Mouse (Mus musculus) brain, adult 2 months (tissue): ENCODE measurements at regions not wholly inside any gene's neighbourhood (a gene's known extent, or its start where the extent isn't known, plus 50 kb on each side); places are given as distances from the start of the nearest gene placed in this dataset.
"Not testable (repeated sequence)": the region's sequence is repeated elsewhere in the genome, so short reads cannot be mapped to it uniquely, and the experiment has no call there.

Experiments
- DNase-seq: peaks from one replicate; pipeline ENCODE4 v3.0.0; 2011; ENCODE audit warnings: low read depth, low spot score

DNA sequence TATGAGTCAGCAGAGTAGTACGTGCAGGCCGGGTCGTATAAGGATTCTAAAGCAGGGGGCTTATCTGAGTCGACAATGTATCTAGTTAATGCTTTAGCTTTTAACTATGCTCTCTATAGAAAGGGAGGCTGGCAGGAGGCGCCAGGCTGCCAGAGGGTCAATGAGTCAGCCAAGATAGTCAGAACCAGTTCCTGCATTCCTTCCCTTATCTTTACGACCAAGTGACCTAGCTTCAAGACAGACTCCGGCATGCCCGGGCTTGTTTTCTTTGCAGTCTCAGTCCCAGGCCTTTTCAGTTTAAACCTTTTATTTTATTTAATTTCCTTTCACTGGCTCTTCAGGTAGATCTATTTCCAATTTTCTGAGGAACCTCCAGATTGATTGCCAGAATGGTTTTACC lies 374.0 kb upstream of the Nrxn1 start:
- DNase-seq = no peak

DNA sequence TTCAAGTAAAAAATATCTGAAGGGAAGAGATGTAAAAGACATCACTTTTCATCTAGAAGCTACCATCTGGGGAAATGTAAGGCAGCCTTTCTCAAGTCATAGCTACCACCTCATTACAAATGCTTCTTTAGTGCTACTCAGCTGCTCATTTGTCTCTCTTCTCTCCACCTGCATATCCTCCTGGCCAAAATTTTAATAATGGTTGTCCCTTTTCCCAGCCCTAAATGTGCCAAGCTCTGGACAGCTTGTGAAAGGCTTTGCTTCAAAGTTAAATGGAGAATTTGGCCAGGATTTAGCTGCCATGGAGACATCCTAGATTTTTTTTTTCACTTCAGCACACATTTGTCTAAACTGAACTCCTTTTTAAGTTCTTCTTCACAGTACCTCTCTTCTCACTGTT lies 358.8 kb upstream of the Nrxn1 start:
- peak; percentile 59 for DNase-seq

DNA sequence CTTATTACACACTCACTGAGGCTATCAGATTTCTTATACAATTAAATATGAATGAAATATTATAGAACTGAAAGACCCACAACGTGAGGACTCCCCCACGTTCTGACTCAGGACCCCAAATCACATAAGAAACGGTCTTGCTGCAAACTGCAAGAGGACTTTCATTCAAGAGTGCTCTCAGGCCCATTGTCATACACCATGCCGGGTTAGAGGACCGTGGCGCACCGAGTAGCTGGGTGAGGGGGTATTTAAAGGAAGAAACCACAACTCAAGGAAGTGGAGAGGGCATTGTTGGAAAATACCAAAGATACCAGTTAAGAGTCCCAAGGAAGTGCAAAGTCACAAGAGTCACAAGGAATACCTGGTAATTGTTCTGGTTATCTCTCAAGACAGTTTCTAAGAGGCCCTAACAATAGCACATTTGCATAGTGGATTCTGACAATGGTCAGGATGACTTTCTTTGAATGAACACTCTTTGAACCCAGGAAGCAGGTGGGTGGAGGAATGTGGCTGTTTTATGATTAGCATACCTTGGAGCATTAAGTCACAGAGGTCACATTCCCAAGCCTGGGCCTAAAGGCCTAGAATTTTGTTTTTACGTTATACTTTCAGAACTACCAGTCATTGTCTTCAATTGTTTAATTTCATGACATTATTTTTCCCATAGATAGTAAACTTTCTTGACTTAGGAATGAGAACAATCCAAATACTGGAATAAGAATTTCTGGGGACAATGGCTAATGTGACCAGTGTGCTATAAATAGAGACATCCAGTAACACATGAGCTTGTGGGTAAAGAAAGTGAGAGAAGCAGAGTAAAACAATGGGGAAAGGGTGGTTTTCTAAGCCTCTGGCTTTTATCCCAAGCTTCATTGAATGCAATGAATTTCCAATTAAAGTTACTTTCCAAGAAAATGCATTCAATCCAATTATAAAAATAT lies 339.2 kb upstream of the Nrxn1 start:
- not testable (repeated sequence) for DNase-seq

GRCm38 (mm10) chr17:91430351-91430750 lies 337.5 kb upstream of the Nrxn1 start:
- DNase-seq = no peak

DNA sequence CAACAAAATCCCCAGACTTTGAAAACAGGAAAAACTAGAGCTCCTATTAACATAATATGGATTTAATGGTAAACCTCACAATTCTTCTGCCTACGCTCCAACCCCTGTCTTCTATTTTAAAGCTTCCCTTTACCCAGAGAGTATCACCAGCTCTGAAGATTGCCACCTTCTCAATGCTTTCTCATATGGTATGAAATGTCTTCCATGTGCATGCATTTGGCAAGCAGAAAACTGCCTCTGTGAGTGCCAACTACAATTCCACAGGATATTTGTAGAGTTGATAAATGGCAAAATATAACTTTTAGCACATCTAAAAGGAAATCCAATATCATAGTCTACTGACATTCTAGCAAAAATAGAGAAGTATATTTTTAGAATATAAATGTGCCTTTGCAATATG lies 332.2 kb upstream of the Nrxn1 start:
- peak; percentile 74 for DNase-seq

DNA sequence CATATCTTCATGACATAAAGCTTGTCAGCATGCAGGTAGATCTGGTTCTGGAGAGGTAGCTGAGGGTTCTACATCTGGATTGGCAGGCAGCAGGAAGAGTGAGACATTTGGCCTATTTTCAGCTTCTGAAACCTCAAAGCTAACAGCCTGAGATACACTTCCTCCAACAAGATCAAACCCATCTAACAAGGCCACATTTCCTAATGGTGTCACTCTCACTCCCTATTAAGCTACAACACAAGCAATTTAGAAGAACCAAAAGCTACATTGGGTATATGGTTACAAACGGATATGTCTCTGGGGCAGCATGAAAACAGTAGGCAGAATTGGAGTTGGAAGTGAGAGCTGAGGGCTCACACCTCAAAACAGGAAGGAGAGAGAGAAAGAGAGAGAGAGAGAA lies 325.7 kb upstream of the Nrxn1 start:
- DNase-seq = no peak

- DNase-seq = no peak
Observed at GRCm38 (mm10) chr17:91390969-91391764, 298.3 kb upstream of the Nrxn1 start.

DNA sequence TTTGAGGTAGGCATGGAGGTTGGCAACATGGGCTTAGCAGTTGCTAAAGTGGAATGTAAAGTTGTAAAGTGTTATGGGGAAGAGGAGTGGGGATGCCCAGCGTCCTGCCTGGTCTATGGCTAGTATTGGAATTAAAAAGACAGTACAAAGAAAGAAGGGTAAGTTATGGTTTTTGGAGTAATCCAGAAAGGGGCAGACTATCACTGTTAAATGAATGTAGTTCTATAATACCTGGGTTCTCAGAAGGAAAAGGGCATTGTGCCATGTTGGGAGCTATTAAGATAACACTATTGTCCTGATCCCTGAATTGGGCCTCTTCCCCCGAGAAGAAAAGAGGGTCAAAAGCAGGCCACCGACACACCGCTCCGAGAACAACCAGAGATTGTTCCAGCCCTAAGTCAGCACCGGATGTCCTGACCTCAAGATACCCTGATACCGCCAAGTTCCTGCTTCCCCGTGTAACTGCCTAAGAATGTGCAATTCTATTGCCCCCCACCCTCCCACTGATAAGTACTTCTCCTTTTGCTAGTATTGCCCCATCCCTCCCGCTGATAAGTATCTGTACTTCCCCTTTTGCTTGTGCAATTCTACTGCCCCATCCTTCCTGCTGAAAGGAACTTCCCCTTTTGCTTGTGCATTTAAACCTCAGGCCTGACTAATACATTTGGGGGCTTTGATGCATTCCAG lies 297.2 kb upstream of the Nrxn1 start:
- DNase-seq = not testable (repeated sequence)

- DNase-seq = no peak
Observed at GRCm38 (mm10) chr17:91388521-91388920, 295.6 kb upstream of the Nrxn1 start.

DNA sequence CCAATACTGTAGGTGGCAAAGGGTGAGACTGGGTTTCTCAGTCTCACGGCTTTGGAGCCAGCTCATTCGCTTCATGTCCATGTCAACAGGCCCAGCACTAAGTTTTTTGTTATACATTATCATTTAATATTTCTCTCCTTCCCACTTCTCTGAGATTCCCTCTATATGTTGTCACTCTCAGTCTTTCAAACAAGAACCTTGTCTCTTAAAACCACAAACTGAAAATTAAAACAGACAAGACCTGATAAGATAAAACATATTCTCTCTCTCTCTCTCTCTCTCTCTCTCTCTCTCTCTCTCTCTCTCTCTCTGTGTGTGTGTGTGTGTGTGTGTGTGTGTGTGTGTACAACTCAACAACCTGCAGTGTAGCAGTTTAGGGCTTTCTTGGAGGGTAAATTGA lies 295.2 kb upstream of the Nrxn1 start:
- DNase-seq = no peak

- DNase-seq = peak; percentile 63
Observed at GRCm38 (mm10) chr17:91385949-91386348, 293.1 kb upstream of the Nrxn1 start.

- no peak for DNase-seq
Observed at GRCm38 (mm10) chr17:91368156-91368555, 275.3 kb upstream of the Nrxn1 start.

DNA sequence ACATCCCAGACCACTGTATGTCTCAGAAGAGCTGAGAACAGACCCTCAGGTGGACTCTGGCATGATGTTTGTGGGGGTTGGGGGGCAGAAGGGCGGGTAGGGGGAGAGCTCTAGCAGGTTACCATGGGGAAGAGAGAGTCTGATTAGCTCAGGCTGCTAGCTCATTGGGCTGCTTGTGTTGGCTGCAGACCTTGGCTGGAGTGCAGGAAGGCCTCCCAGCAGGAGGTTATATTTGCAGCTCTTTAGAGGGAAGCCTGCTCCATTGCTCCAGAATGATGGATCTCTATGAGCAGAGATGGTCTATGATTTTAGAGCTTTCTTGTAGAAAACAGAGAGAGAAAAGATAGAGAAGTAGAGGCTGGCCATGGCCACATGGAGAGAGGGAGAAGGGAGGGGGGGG lies 268.4 kb upstream of the Nrxn1 start:
- DNase-seq = peak; percentile 45

DNA sequence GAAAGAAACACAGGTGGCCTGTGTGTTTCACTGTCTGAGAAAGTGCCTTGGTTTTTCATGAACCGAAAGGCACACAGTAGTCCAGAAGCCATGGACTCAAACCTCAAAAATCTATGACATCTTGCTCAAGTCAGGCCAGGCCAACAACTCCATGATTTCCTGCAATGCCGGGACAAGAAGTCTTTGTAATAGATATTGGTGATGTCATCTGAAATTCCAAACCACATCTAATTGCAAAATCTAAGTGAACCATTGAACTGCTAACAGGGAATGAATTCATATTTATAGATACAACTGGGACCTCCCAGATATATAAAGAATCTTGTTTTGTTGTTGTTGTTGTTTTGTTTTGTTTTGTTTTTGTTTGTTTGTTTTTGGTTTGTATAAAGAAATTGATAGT lies 259.2 kb upstream of the Nrxn1 start:
- DNase-seq = no peak

DNA sequence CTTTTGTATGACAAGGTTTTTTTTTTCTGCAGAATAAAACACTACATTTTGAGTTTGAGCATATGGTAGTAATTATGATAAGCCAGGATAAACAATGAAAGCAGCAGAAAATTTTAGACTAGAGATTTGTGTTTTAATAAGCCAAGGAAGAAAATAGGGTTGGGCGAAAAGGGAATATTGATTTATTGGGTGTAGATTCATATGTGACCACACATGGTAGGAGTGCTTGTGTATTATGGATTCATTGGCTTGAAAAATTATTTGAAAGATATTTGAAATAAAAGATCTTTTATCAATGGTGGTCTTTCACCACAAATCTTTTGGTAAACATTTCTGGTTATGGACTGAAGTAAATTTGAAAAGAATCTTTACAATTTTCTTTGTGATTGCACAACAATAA lies 244.0 kb upstream of the Nrxn1 start:
- no peak for DNase-seq

DNA sequence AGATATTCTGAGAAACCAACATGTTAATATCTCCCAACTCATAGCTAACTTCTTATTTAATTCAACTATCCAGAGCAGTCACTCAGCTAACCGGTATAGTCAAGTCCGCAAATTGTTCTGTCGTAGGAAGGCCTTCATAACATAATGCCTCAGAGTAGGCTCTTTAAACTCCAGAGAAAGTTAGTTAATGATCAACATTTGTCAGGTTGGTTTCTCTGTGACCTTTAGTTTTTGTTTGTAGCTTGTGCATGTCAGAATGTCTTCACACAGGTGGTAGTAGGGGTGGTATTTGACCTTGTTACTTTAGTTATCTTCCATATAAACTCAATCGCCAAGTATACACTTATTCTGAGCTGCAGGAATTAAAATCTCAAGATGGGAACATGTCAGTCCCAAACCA lies 240.9 kb upstream of the Nrxn1 start:
- DNase-seq = no peak

DNA sequence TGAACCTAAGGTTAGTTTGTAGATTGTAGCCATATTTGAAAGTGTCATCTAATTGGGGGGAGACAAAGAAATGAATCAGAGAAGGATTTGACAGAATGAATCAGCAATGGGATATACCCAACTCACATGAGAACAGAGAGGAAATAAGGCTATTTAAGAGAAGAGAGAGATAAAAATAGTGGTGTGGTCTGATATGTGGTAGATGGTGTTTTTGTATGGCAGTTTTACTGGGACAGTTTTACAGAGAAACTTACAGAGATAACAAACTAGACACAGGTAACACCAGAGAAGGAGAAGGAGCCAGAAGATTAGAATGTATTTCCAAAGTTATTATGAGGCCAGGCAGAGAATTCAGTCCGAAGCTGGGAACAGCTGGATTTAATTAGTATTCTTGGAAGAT lies 240.3 kb upstream of the Nrxn1 start:
- DNase-seq = no peak

DNA sequence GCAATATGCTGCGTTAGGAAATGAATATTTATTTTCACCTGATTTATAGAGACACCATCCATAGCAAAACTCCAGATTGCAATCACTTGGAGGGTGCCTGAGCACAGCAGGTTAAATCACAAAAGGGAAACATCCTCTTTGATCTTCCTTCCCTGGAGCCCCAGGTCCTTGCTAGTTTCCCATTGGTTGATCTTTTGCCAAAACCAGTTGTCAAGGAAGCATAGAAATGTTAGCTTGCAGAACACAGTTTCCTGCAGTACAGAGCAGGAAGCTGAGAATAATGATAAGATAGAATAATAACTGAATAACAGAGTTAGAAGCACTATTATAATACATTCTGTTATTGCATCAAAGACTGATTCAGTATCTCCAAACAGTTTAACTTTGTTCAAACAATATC lies 231.5 kb upstream of the Nrxn1 start:
- peak; percentile 8 for DNase-seq

DNA sequence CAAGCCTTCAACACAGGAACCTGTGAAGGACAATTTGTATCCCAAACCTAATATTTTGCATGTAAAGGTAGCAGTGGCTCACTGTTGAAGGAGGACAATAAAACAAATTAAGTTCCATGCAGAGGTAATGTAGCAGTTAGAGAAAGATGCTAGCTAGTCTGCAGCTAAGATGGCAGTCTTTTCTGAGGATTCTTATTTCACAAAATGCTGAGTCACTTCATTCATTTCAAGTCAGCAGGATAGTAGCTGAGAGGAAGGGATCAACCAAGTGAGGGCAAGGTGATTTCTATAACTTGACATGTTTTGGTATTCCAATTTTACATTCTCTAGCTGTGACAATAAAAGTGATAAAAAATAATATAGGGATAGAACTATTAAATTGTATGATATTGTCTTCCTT lies 194.0 kb upstream of the Nrxn1 start:
- no peak for DNase-seq

GRCm38 (mm10) chr17:91274378-91274777 lies 181.5 kb upstream of the Nrxn1 start:
- DNase-seq = no peak

- DNase-seq = no peak
Observed at GRCm38 (mm10) chr17:91238719-91239118, 145.8 kb upstream of the Nrxn1 start.

- DNase-seq = not testable (repeated sequence)
Observed at GRCm38 (mm10) chr17:91236653-91237052, 143.8 kb upstream of the Nrxn1 start.
